Mouse (Mus musculus): ENCODE measurements at regions not wholly inside any gene's neighbourhood (a gene's known extent, or its start where the extent isn't known, plus 50 kb on each side); places are given as distances from the start of the nearest gene placed in this dataset.

GRCm38 (mm10) chr2:72674856-72675440, 199.0 kb downstream of the Cdca7 start:
- DNase-seq = no peak

GRCm38 (mm10) chr2:72677731-72678130, 201.8 kb downstream of the Cdca7 start:
- DNase-seq = no peak

GRCm38 (mm10) chr2:72688031-72688430, 212.1 kb downstream of the Cdca7 start:
- DNase-seq = no peak

- DNase-seq = no peak
These were observed 225.1 kb downstream of the Cdca7 start for GRCm38 (mm10) chr2:72701081-72701480.

- DNase-seq = no peak
These were observed 227.3 kb downstream of the Cdca7 start for GRCm38 (mm10) chr2:72703238-72703637.

DNA sequence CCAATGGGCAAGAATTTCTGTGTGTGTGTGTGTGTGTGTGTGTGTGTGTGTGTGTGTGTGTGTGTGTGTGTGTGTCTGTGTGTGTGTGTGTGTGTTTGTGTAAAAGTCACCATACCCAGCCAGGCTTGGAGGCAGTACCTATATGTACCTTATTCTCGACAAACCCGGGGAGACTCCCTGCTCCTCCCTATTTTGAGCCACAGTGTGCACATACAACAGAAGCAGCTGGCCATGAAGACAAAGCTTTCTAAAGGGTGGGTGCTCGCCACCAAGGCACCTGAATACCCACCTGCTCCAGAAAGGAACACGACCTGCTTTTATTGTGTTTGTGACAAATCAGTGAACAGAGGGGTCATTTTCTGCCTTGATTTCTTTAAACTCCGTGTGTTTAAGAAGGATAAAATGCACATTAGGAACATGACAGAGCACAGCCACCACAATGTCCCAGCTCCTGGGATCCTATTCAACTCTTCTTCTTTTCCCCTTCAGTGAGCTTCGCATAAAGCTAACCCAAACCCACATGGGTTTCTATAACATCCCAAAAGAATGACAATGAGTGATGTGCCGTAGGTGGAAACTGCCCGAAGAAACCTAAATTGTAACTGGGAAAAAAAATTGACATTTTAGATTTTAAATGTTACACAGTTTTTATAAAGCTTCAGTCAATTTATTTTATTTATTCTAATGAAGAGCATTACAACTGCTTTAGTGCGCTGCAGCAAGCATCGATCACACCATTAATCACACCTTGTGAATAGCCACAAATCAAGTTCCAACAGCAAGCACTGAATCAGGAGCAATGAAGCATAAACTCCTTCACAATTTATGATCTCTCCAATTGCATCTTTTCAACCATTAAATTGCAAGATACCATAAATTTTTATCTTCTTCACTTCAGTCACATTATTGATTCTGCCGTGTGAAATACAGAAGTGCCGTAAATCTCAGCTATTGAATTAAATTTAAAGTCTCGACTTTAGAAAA, 232.0 kb downstream of the Cdca7 start:
- no peak for DNase-seq

- DNase-seq = no peak
These were observed 241.0 kb downstream of the Cdca7 start for GRCm38 (mm10) chr2:72716931-72717330.

GRCm38 (mm10) chr2:72728699-72729098, 251.5 kb downstream of the Sp3 start:
- peak; percentile 57 for DNase-seq

- no peak for DNase-seq
These were observed 246.9 kb downstream of the Sp3 start for GRCm38 (mm10) chr2:72733371-72733770.

GRCm38 (mm10) chr2:72735035-72735434, 245.2 kb downstream of the Sp3 start:
- no peak for DNase-seq

GRCm38 (mm10) chr2:72736685-72737084, 243.6 kb downstream of the Sp3 start:
- no peak for DNase-seq

GRCm38 (mm10) chr2:72740391-72741361, 239.6 kb downstream of the Sp3 start:
- DNase-seq = peak; percentile 9

GRCm38 (mm10) chr2:72741746-72742145, 238.5 kb downstream of the Sp3 start:
- no peak for DNase-seq

GRCm38 (mm10) chr2:72743651-72744050, 236.6 kb downstream of the Sp3 start:
- DNase-seq = no peak

- DNase-seq = no peak
These were observed 235.3 kb downstream of the Sp3 start for GRCm38 (mm10) chr2:72744901-72745300.

DNA sequence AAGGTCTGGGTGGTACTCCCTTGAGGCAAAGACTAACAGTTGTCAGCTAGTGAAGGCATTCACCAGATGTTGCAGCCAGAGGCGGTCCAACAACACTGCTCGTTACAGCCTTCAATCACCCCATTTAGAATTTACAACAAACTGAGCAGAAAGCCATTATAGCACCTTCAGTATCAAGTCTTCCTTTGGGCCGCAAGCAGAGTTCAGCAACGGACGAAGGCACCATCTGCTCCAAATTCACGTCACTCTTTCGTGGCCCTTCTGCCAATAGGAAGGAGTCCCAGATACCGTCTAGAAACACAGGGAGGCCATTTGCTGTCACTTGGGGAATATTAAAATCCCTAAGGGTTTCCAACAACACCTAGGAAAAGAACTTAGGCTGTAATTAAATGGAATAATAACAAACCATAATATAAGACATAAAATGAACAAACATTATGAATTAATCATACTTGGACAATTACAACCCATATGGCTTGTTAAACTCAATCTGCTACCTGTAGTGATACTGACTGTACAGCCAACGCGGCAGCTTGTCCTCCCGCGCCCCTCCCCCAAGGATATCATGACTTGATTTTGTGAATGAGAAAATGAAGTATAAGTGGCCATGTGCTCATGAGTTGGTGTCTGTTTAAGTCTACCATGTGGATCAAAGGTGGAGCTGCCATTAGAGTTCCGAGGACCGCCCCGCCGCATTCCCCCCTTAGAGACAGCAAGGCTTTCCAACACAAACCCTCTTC, 233.6 kb downstream of the Sp3 start:
- DNase-seq = no peak

- no peak for DNase-seq
These were observed 232.9 kb downstream of the Sp3 start for GRCm38 (mm10) chr2:72747299-72747698.

- DNase-seq = no peak
These were observed 230.8 kb downstream of the Sp3 start for GRCm38 (mm10) chr2:72749495-72749894.

DNA sequence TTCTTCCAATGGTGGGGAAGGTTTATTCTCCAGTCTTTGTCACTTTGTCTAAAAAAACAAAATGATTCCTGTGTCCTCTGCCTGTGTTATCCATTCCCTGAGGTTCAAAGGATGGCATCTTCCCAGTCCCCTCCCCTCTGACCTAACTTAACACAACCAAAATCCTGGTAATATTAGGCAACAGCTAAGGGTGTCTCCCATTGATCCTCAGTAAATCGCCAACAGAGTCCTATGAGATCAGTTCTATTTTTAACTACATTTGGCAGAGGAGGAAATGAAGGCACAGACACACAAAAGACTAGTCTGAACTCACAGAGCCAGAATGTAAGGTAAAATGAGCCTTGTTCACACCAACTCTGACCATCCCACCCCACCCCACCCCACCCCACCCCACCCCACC, 228.8 kb downstream of the Sp3 start:
- DNase-seq = no peak

DNA sequence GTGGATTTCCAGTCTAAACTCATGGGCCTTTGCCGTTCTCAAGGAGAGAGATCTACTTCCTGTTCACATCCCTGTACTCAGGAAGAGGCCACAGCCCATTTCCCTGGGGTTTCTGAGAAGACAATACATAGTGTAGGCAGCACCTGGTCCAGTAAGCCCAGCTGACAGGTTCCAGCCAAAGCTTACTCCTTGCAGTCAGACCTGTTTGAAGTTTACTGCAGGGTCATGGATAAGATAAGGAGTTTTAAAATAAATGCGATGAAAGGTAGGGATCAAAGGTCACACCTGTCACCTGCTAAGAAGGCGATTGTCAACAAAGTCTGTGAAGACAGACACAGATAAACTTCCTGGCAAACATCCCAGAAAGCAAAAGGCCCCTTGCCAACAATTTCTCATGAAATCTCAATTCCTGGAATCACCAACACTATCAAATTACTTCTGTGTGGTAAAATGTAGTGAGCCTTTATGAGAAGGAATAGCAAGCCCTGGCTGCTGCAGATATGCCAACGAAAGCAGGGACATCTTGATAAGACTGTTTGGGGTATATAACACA, 227.5 kb downstream of the Sp3 start:
- no peak for DNase-seq
